Mouse (Mus musculus): ENCODE results near the gene Npm1. TPM values are rescaled to one million over a fixed set of nuclear protein-coding genes. Genes with fewer than 3 reads are reported as not detected.

Gene Npm1
- polyA plus RNA-seq, 1 experiment from 2014 or later = 467 TPM

DNA sequence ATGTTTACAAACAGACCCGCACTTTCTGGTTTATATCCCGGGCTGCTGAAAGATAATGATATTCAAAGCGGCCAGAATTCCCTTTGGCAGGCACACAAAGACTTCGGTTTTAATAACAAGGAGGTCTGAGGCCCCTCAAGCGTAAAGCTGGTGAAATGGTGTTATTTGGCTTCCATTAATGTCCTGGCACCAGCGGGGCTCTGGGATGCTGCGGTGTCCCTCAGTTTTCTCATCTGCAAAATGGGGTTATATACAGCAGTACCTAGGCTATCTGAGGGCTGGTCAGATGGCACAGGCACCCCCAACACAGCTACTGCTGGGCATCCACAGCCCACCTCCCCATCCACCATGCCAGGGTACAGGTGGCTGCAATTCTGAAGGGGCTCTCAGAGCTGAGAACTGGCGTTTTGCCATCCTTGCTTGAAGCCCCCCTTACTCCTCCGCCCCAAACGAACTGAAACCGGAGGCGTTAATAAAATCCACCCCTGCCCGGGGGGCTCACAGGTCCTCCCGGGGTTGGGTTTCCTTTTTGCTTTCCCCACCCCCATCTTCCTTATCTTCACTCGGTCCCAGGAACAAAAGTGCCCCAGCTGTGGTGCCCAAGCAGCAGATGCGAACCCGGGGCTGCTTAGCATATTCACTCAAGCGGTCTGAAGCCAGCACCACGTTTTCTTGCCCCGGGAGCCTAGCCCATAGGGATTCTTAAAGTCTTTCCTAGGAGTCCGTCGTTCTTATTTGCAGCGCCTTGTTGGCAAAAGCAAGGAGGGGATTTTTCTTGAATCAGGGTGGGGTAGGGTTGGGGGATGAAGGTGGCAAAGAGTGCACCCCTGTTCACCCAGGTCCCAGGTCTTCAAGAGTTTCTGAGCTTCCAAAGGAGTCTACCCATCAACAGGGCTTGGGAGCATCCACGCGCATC is 32.8 kb upstream of the Npm1 start:
- H3K9ac ChIP-seq (ENCODE audit: low read length) = no peak overlapping the region
- H3K4me3 ChIP-seq (ENCODE audit: low read length) = no peak overlapping the region
- peaks cover 5% of the 10 kb centered on the region for H3K4me1 ChIP-seq (ENCODE audit: control insufficient read depth, insufficient read depth, low read length)
- ATAC-seq (replicated peaks; ENCODE audit: extremely low read depth, insufficient read depth, low FRiP score) = no peak
- WGBS = 4% methylated on average over 25 of the region's 25 CpGs
- H3K27ac ChIP-seq (ENCODE audit: low read length) = no peak overlapping the region
- peaks cover 7% of the 10 kb centered on the region; the same call in 1 of the 2 replicates for H3K9me3 ChIP-seq (replicated peaks; ENCODE audit: control insufficient read depth, low read length)
- peaks cover 82% of the 10 kb centered on the region for H3K27me3 ChIP-seq (ENCODE audit: control insufficient read depth, insufficient read depth, low read length)
- H3K4me2 ChIP-seq (ENCODE audit: low read depth, low read length) = no peak overlapping the region
- H3K36me3 ChIP-seq (ENCODE audit: control insufficient read depth, insufficient read depth) = no peaks in the 10 kb centered on the region

DNA sequence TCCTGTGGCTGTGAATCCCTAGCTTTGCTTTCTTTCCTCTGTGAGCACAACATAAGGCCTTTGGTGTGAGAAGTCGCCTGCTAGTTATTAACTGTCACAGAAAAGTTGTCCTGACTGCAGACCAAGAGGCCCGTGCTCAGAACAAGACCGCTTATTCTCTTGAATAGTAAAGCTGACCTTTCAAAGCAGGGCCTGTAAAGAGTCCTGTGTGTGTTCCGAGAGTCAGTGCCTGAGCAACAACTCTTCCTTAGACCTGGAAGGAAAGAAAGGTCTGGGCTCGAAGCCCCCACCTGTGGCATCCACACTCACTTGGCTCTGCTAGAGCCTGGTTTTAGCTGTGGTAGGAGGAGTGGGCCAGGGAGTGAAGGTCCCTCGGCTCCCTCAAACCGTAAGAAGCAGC is 32.1 kb upstream of the Npm1 start:
- H3K9ac ChIP-seq (ENCODE audit: low read length) = no peak overlapping the region
- WGBS = 30% methylated on average over 7 of the region's 7 CpGs
- H3K36me3 ChIP-seq (ENCODE audit: control insufficient read depth, insufficient read depth) = no peaks in the 10 kb centered on the region
- H3K4me1 ChIP-seq (ENCODE audit: control insufficient read depth, insufficient read depth, low read length) = no peaks in the 10 kb centered on the region
- H3K9me3 ChIP-seq (replicated peaks; ENCODE audit: control insufficient read depth, low read length) = peaks cover 7% of the 10 kb centered on the region; the same call in 1 of the 2 replicates
- H3K4me2 ChIP-seq (ENCODE audit: low read depth, low read length) = no peak overlapping the region
- no peak for ATAC-seq (replicated peaks; ENCODE audit: extremely low read depth, insufficient read depth, low FRiP score)
- peaks cover 81% of the 10 kb centered on the region for H3K27me3 ChIP-seq (ENCODE audit: control insufficient read depth, insufficient read depth, low read length)
- H3K4me3 ChIP-seq (ENCODE audit: low read length) = no peak overlapping the region
- H3K27ac ChIP-seq (ENCODE audit: low read length) = no peak overlapping the region

DNA sequence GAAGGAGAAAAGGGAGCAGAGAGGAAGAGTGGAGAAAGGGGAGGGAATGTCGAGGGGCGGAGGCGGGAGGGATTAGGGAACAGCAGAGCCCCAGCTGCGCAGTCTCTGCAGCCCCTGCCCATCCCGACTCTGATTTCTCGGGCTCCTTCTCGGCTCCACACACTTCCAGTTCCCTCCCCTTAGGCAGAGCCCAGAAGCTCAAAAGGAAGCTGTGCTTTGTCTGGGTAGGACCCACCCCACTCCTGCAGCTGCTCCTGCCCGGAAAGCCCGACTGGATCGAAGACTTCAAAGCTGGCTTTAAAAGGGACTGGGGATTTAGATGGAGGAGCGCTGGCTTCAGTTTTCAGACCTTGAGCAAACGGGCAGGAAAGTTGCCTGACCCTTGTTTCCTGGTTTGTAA is 30.7 kb upstream of the Npm1 start:
- H3K4me3 ChIP-seq (ENCODE audit: low read length) = no peak overlapping the region
- WGBS = 3% methylated on average over 12 of the region's 12 CpGs
- H3K27ac ChIP-seq (ENCODE audit: low read length) = no peak overlapping the region
- H3K4me1 ChIP-seq (ENCODE audit: control insufficient read depth, insufficient read depth, low read length) = no peaks in the 10 kb centered on the region
- H3K36me3 ChIP-seq (ENCODE audit: control insufficient read depth, insufficient read depth) = no peaks in the 10 kb centered on the region
- peaks cover 7% of the 10 kb centered on the region; the same call in 1 of the 2 replicates for H3K9me3 ChIP-seq (replicated peaks; ENCODE audit: control insufficient read depth, low read length)
- peaks cover 71% of the 10 kb centered on the region for H3K27me3 ChIP-seq (ENCODE audit: control insufficient read depth, insufficient read depth, low read length)
- no peak for ATAC-seq (replicated peaks; ENCODE audit: extremely low read depth, insufficient read depth, low FRiP score)
- no peak overlapping the region for H3K9ac ChIP-seq (ENCODE audit: low read length)
- no peak overlapping the region for H3K4me2 ChIP-seq (ENCODE audit: low read depth, low read length)

DNA sequence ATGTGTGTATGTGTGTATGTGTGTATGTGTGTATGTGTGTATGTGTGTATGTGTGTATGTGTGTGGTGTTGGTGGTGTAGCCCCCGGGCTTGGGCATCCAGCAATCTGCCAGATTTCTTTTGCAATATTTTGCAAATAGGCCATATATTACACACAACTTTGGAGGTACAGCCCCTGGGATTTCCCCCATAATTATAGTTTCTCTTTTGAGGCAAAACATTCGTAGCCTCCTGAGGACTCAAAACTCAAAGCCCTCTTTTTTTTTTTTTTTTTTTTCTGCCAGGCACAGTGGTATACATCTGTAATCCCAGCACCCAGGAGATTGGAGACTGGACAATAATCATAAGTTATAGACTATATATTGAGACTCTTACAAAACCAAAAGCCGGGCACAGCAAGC is 18.8 kb upstream of the Npm1 start:
- Histone ChIP-seq H3K9me3 (replicated peaks; ENCODE audit: control insufficient read depth, low read length) (no peaks in the 10 kb centered on the region), H3K9ac (ENCODE audit: low read length) (no peak overlapping the region), H3K4me1 (ENCODE audit: control insufficient read depth, insufficient read depth, low read length) (peaks cover 3% of the 10 kb centered on the region; the same call in 1 of the 2 replicates), H3K36me3 (ENCODE audit: control insufficient read depth, insufficient read depth) (no peaks in the 10 kb centered on the region), H3K4me3 (ENCODE audit: low read length) (no peak overlapping the region), H3K4me2 (ENCODE audit: low read depth, low read length) (no peak overlapping the region), H3K27me3 (ENCODE audit: control insufficient read depth, insufficient read depth, low read length) (peaks cover 24% of the 10 kb centered on the region), H3K27ac (ENCODE audit: low read length) (no peak overlapping the region)
- ATAC-seq (replicated peaks; ENCODE audit: extremely low read depth, insufficient read depth, low FRiP score) = no peak
- WGBS = 76% methylated on average over 3 of the region's 3 CpGs

DNA sequence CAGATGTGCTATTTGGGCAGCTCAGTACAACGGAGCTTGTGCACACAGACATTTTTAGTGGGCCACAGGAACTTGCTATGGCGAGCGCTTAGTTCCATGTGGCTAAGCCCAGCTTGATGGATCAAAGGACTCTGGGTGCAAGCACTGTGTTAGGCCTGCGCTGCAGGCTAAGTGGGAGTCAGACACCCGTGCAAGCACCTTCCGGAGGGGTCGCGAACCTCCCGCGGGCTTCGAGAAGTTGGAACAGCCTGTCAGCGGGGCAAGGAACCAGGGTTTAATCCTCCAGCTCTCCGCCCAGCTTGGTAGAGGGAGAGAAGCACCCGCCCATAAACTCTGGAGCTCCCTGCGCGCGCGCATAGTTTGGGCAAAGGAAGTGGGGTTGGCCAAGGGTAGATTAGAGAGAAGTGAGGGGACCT is 17.7 kb upstream of the Npm1 start:
- Histone ChIP-seq H3K27me3 (ENCODE audit: control insufficient read depth, insufficient read depth, low read length) (peaks cover 28% of the 10 kb centered on the region), H3K4me1 (ENCODE audit: control insufficient read depth, insufficient read depth, low read length) (peaks cover 3% of the 10 kb centered on the region; the same call in 1 of the 2 replicates), H3K36me3 (ENCODE audit: control insufficient read depth, insufficient read depth) (no peaks in the 10 kb centered on the region), H3K9me3 (replicated peaks; ENCODE audit: control insufficient read depth, low read length) (no peaks in the 10 kb centered on the region), H3K4me2 (ENCODE audit: low read depth, low read length) (peak overlapping the region; percentile 65), H3K27ac (ENCODE audit: low read length) (no peak overlapping the region), H3K4me3 (ENCODE audit: low read length) (peak overlapping the region; percentile 34), H3K9ac (ENCODE audit: low read length) (peak overlapping the region; percentile 18; the same call in 1 of the 2 replicates)
- WGBS = 2% methylated on average over 18 of the region's 18 CpGs
- no peak for ATAC-seq (replicated peaks; ENCODE audit: extremely low read depth, insufficient read depth, low FRiP score)

DNA sequence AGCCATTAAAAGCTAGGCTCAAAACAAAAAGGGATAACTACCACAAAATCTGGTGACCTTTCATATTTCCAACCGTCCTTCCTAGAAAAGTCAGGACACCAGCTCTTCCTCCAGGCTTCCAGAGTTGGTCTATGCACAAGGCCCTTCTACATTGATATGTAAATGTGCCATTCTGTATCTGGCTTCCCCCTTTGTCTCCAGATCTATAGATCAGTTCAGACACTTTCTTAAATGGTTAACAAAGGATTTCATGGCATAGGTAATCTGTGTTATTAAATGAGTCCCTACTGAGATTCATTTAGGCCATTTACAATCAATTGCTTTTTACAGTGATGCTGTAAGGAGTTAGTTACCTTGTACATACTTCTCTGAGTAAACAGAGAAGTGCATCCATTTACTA is 16.8 kb upstream of the Npm1 start:
- no peak overlapping the region for H3K9ac ChIP-seq (ENCODE audit: low read length)
- no peaks in the 10 kb centered on the region for H3K36me3 ChIP-seq (ENCODE audit: control insufficient read depth, insufficient read depth)
- H3K4me3 ChIP-seq (ENCODE audit: low read length) = no peak overlapping the region
- ATAC-seq (replicated peaks; ENCODE audit: extremely low read depth, insufficient read depth, low FRiP score) = no peak
- no peaks in the 10 kb centered on the region for H3K9me3 ChIP-seq (replicated peaks; ENCODE audit: control insufficient read depth, low read length)
- no peak overlapping the region for H3K4me2 ChIP-seq (ENCODE audit: low read depth, low read length)
- H3K27me3 ChIP-seq (ENCODE audit: control insufficient read depth, insufficient read depth, low read length) = peaks cover 33% of the 10 kb centered on the region
- WGBS = 71% methylated on average over 1 of the region's 1 CpGs
- H3K4me1 ChIP-seq (ENCODE audit: control insufficient read depth, insufficient read depth, low read length) = peaks cover 3% of the 10 kb centered on the region; the same call in 1 of the 2 replicates
- H3K27ac ChIP-seq (ENCODE audit: low read length) = no peak overlapping the region

DNA sequence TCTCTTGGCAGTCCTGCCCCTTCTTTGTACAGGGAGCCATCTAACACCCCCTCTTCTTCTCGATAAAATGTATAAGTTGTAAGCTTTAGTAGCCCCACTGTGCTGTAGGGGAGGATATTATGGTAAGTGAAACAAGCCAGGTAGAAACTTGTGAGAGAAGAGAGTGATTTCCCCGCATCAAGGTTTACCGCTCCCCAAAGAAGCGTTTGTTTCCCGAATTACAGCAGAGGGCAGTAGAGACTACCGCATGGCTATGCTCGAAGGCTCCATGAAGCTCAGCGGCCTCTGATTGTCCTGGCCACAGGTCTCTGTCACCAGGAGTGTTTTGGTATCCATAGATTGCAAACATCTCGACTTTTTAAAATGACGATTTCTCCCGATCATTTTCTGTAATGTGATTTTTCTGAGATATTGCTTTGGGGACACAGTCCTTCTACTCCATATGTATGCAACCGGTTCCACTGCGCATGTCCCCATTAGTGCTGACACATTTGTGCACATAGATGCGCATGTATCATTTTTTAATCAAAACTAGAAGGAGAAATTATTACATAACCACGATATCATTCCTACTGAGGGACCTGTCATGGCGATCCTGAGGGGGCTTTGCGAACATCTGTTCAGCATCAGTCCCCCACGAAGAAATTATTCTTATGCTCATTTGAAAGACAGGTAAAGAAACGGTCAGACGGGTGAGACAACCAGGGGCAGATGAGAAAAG is 13.7 kb upstream of the Npm1 start:
- Histone ChIP-seq H3K9ac (ENCODE audit: low read length) (no peak overlapping the region), H3K27me3 (ENCODE audit: control insufficient read depth, insufficient read depth, low read length) (peaks cover 33% of the 10 kb centered on the region), H3K9me3 (replicated peaks; ENCODE audit: control insufficient read depth, low read length) (no peaks in the 10 kb centered on the region), H3K4me2 (ENCODE audit: low read depth, low read length) (no peak overlapping the region), H3K4me1 (ENCODE audit: control insufficient read depth, insufficient read depth, low read length) (peaks cover 3% of the 10 kb centered on the region; the same call in 1 of the 2 replicates), H3K27ac (ENCODE audit: low read length) (no peak overlapping the region), H3K36me3 (ENCODE audit: control insufficient read depth, insufficient read depth) (no peaks in the 10 kb centered on the region), H3K4me3 (ENCODE audit: low read length) (no peak overlapping the region)
- no peak for ATAC-seq (replicated peaks; ENCODE audit: extremely low read depth, insufficient read depth, low FRiP score)
- 32% methylated on average over 20 of the region's 20 CpGs for WGBS

DNA sequence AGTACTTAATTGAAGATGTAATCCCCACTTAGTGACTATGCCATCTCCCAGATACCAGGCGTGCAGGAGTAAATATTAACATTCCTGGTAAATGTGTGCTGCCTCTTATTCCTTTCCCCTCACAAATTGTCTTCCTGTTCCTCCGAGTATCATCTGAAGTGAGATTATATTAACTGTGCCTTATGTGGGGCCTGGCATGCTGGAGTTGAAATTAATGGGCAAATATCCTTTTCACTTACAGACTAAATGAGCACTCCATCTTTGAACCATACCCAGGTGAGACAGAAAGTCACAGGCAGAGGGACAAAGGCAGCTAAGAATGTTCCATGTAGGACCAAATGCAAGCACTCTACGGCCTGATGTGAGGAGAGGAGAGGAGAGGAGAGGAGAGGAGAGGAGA is 12.8 kb upstream of the Npm1 start:
- Histone ChIP-seq H3K27ac (ENCODE audit: low read length) (no peak overlapping the region), H3K27me3 (ENCODE audit: control insufficient read depth, insufficient read depth, low read length) (peaks cover 35% of the 10 kb centered on the region), H3K9ac (ENCODE audit: low read length) (no peak overlapping the region), H3K36me3 (ENCODE audit: control insufficient read depth, insufficient read depth) (no peaks in the 10 kb centered on the region), H3K9me3 (replicated peaks; ENCODE audit: control insufficient read depth, low read length) (no peaks in the 10 kb centered on the region), H3K4me3 (ENCODE audit: low read length) (no peak overlapping the region), H3K4me1 (ENCODE audit: control insufficient read depth, insufficient read depth, low read length) (peaks cover 3% of the 10 kb centered on the region; the same call in 1 of the 2 replicates), H3K4me2 (ENCODE audit: low read depth, low read length) (no peak overlapping the region)
- WGBS = 54% methylated on average over 3 of the region's 3 CpGs
- no peak for ATAC-seq (replicated peaks; ENCODE audit: extremely low read depth, insufficient read depth, low FRiP score)

DNA sequence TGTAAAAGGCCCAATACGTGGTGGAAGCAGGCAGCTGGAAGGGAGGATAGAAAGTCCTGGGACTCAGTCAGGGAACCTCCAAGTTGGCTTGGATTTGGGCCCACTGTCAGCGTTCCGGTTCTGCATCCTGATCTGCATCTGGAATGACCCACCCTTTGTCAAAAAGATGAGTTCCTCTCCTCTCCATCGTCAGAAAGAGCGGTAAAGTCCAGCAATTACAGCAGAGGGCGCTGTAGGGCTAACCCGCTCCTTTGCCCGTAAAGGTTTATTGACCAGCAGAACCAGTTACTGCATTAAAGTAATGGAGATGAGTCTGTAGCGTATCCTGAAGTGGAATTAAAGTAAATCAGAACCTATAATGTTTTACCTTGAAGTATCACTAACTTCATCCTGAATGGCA is 7.5 kb upstream of the Npm1 start:
- 13% methylated on average over 9 of the region's 9 CpGs for WGBS
- peaks cover 10% of the 10 kb centered on the region for H3K27me3 ChIP-seq (ENCODE audit: control insufficient read depth, insufficient read depth, low read length)
- H3K4me2 ChIP-seq (ENCODE audit: low read depth, low read length) = no peak overlapping the region
- no peak overlapping the region for H3K27ac ChIP-seq (ENCODE audit: low read length)
- no peaks in the 10 kb centered on the region for H3K4me1 ChIP-seq (ENCODE audit: control insufficient read depth, insufficient read depth, low read length)
- no peaks in the 10 kb centered on the region for H3K9me3 ChIP-seq (replicated peaks; ENCODE audit: control insufficient read depth, low read length)
- no peak overlapping the region for H3K4me3 ChIP-seq (ENCODE audit: low read length)
- H3K9ac ChIP-seq (ENCODE audit: low read length) = no peak overlapping the region
- H3K36me3 ChIP-seq (ENCODE audit: control insufficient read depth, insufficient read depth) = no peaks in the 10 kb centered on the region
- no peak for ATAC-seq (replicated peaks; ENCODE audit: extremely low read depth, insufficient read depth, low FRiP score)
